Mouse (Mus musculus) olfactory bulb, adult 2 months (tissue): ENCODE measurements around the gene Lrpprc.

Source experiments
- CTCF ChIP-seq: fragments of 200-500 bp; IDR thresholded peaks from 2 replicates; pipeline ENCODE4 v1.5.1; 2012; ENCODE audit warnings: low read depth, mild to moderate bottlenecking, low read length, moderate library complexity; ENCODE audit not compliant: insufficient read depth
- POLR2A ChIP-seq: fragments of 200-500 bp; IDR thresholded peaks from 2 replicates; pipeline ENCODE4 v1.6.1; 2012; ENCODE audit warnings: mild to moderate bottlenecking, low read depth, low read length, moderate library complexity; ENCODE audit not compliant: insufficient read depth

GRCm38 (mm10) chr17:84716252-84716872, 74.2 kb downstream of the Lrpprc start:
- TF ChIP-seq CTCF (no peak), POLR2A (no peak)
